Mouse (Mus musculus): ENCODE results near the gene Aars2. TPM values are rescaled to one million over a fixed set of nuclear protein-coding genes. Genes with fewer than 3 reads are reported as not detected.

The Aars2 gene
- total and polyA plus RNA-seq, 3 experiments: 14.4 to 63.5 (median 25.6) TPM

GRCm38 (mm10) chr17:45485581-45485980, 21.1 kb upstream of the Aars2 start:
- Histone ChIP-seq H3K36me3 (ENCODE audit: control insufficient read depth in 1 of 2, insufficient read depth in 2 of 2, low read length in 2 of 2) (no peaks in the 10 kb centered on the region; a peak in 1 of 4 replicates), H3K27ac (ENCODE audit: control insufficient read depth, low read depth, low read length) (no peak overlapping the region), H3K9ac (ENCODE audit: control insufficient read depth, low read depth, low read length, poor library complexity, severe bottlenecking) (no peak overlapping the region), H3K27me3 (ENCODE audit: control insufficient read depth in 1 of 2, insufficient read depth in 2 of 2, low read length in 2 of 2) (peaks cover 3 to 7% of the 10 kb centered on the region in 2 experiments), H3K9me3 (replicated peaks; ENCODE audit: insufficient read depth, low read length) (no peaks in the 10 kb centered on the region), H3K4me1 (ENCODE audit: control insufficient read depth in 1 of 2, insufficient read depth in 2 of 2, low read length in 2 of 2) (no peaks in the 10 kb centered on the region), H3K4me3 (ENCODE audit: control insufficient read depth in 1 of 2, insufficient read depth in 1 of 2, low read depth in 2 of 2, low read length in 2 of 2) (no peak overlapping the region), H3K79me2 (ENCODE audit: control insufficient read depth, insufficient read depth, low read length, poor library complexity) (no peaks in the 10 kb centered on the region)
- DNase-seq (ENCODE audit: low read depth, low spot score): no peak
- TF ChIP-seq ZNF384 (IDR thresholded peaks at IDR 0.05; ENCODE audit: low read depth, low read length) (no peak), MAZ (IDR thresholded peaks at IDR 0.05; ENCODE audit: low read depth, low read length) (no peak), TBP (IDR thresholded peaks at IDR 0.05; ENCODE audit: low read depth, low read length) (no peak), GABPA (IDR thresholded peaks at IDR 0.05; ENCODE audit: low read depth, low read length) (no peak), POLR2AphosphoS5 (IDR thresholded peaks at IDR 0.05; ENCODE audit: borderline replicate concordance, low read depth, low read length) (no peak), CHD2 (IDR thresholded peaks at IDR 0.05; ENCODE audit: low read length) (no peak), USF1 (IDR thresholded peaks at IDR 0.05; ENCODE audit: low read depth, low read length) (no peak), POLR2A (IDR thresholded peaks at IDR 0.05; ENCODE audit: control insufficient read depth in 1 of 2, insufficient read depth in 1 of 2, low read depth in 1 of 2, low read length in 2 of 2, poor library complexity in 1 of 2) (no peak), KAT2A (conservative IDR thresholded peaks at IDR 0.05; ENCODE audit: low read depth, low read length) (no peak), MEF2A (IDR thresholded peaks at IDR 0.05; ENCODE audit: extremely low read depth, insufficient replicate concordance, low read depth, low read length, poor library complexity, severe bottlenecking) (no peak), EP300 (IDR thresholded peaks at IDR 0.05; ENCODE audit: low read depth in 1 of 2, low read length in 2 of 2) (no peak), ZKSCAN1 (IDR thresholded peaks at IDR 0.05; ENCODE audit: low read depth, low read length) (no peak), ETS1 (IDR thresholded peaks at IDR 0.05; ENCODE audit: low read depth, low read length) (no peak), E2F4 (IDR thresholded peaks at IDR 0.05; ENCODE audit: borderline replicate concordance, low read depth, low read length) (no peak), TCF12 (IDR thresholded peaks at IDR 0.05; ENCODE audit: low read depth, low read length) (no peak)

GRCm38 (mm10) chr17:45487216-45487615, 19.4 kb upstream of the Aars2 start:
- no peak overlapping the region for H3K4me3 ChIP-seq (ENCODE audit: control insufficient read depth in 1 of 2, insufficient read depth in 1 of 2, low read depth in 2 of 2, low read length in 2 of 2)
- peaks cover 9 to 12% of the 10 kb centered on the region in 2 experiments for H3K27me3 ChIP-seq (ENCODE audit: control insufficient read depth in 1 of 2, insufficient read depth in 2 of 2, low read length in 2 of 2)

More at GRCm38 (mm10) chr17:45487216-45487615, 19.4 kb upstream of the Aars2 start:
- Histone ChIP-seq H3K79me2 (ENCODE audit: control insufficient read depth, insufficient read depth, low read length, poor library complexity) (no peaks in the 10 kb centered on the region), H3K4me1 (ENCODE audit: control insufficient read depth in 1 of 2, insufficient read depth in 2 of 2, low read length in 2 of 2) (no peaks in the 10 kb centered on the region), H3K9me3 (replicated peaks; ENCODE audit: insufficient read depth, low read length) (no peaks in the 10 kb centered on the region), H3K9ac (ENCODE audit: control insufficient read depth, low read depth, low read length, poor library complexity, severe bottlenecking) (no peak overlapping the region), H3K36me3 (ENCODE audit: control insufficient read depth in 1 of 2, insufficient read depth in 2 of 2, low read length in 2 of 2) (no peaks in the 10 kb centered on the region), H3K27ac (ENCODE audit: control insufficient read depth, low read depth, low read length) (no peak overlapping the region)
- DNase-seq (ENCODE audit: low read depth, low spot score): peak; percentile 34
- no peak for TF ChIP-seq KAT2A (conservative IDR thresholded peaks at IDR 0.05; ENCODE audit: low read depth, low read length)
- TF ChIP-seq SMC3 (IDR thresholded peaks at IDR 0.05; ENCODE audit: low read depth, low read length): no peak
- no peak for TF ChIP-seq USF2 (IDR thresholded peaks at IDR 0.05; ENCODE audit: borderline replicate concordance in 1 of 2, insufficient read depth in 1 of 2, low read depth in 1 of 2, low read length in 2 of 2)
- TF ChIP-seq E2F4 (IDR thresholded peaks at IDR 0.05; ENCODE audit: borderline replicate concordance, low read depth, low read length): no peak
- no peak for TF ChIP-seq RCOR1 (IDR thresholded peaks at IDR 0.05; ENCODE audit: low read depth, low read length)
